Mouse (Mus musculus) liver, embryonic 13.5 days (tissue): ENCODE results near the gene Wdr11. TPM values are rescaled to one million over a fixed set of nuclear protein-coding genes. Genes with fewer than 3 reads are reported as not detected.

Source experiments
- ATAC-seq: fragments of 200-750 bp; cut with Nextera tagmentation; 2 replicates; pipeline ENCODE4 v1.8.0; 2017; ENCODE audit warnings: low read depth, mild to moderate bottlenecking, moderate number of reproducible peaks, moderate library complexity
- DNase-seq: peaks from one replicate; pipeline ENCODE4 v3.0.0; 2022
- H3K27ac ChIP-seq: fragments of 300-500 bp; sonication (generic); 2 replicates; pipeline ENCODE4 v1.5.1; 2015; ENCODE audit warnings: moderate library complexity, mild to moderate bottlenecking, inconsistent platforms
- H3K27me3 ChIP-seq: fragments of 300-500 bp; sonication (generic); 2 replicates; pipeline ENCODE4 v1.6.1; 2015; ENCODE audit warnings: mild to moderate bottlenecking, inconsistent platforms
- H3K36me3 ChIP-seq: fragments of 300-500 bp; sonication (generic); 2 replicates; pipeline ENCODE4 v1.6.1; 2015; ENCODE audit warnings: mild to moderate bottlenecking, inconsistent platforms
- H3K4me1 ChIP-seq: fragments of 300-500 bp; sonication (generic); replicated peaks from 2 replicates; pipeline ENCODE4 v1.6.1; 2015; ENCODE audit warnings: inconsistent platforms
- H3K4me2 ChIP-seq: fragments of 300-500 bp; sonication (generic); 2 replicates; pipeline ENCODE4 v1.6.1; 2015; ENCODE audit warnings: inconsistent platforms, mild to moderate bottlenecking, moderate library complexity
- H3K4me3 ChIP-seq: fragments of 300-500 bp; sonication (generic); replicated peaks from 2 replicates; pipeline ENCODE4 v1.5.1; 2015; ENCODE audit warnings: mild to moderate bottlenecking, inconsistent platforms
- H3K9ac ChIP-seq: fragments of 300-500 bp; sonication (generic); 2 replicates; pipeline ENCODE4 v1.6.1; 2015; ENCODE audit warnings: mild to moderate bottlenecking, inconsistent platforms
- H3K9me3 ChIP-seq: fragments of 300-500 bp; sonication (generic); replicated peaks from 2 replicates; pipeline ENCODE4 v1.6.1; 2016; ENCODE audit warnings: inconsistent platforms
- WGBS: fragments of 180-500 bp; shearing (Covaris S2); methylation state at CpG from one replicate; pipeline ENCODE4 v1.1.7; 2015; ENCODE audit not compliant: insufficient replicate concordance; 5-methylcytosine and 5-hydroxymethylcytosine counted together
- polyA plus RNA-seq: library from polyadenylated mRNA; unstranded; fragments of >200 nt; fragmentation: Nextera tagmentation; extraction: Ambion mirVana; gene quantifications from 2 replicates; pipeline ENCODE4 v1.2.1, GENCODE M21; 2015

Wdr11 gene
- polyA plus RNA-seq, 1 experiment from 2014 or later: 10.9 TPM

- no peaks in the 10 kb centered on the region for H3K27me3 ChIP-seq
- H3K36me3 ChIP-seq: peaks cover 47% of the 10 kb centered on the region
- no peak overlapping the region for H3K4me2 ChIP-seq
- H3K4me1 ChIP-seq: no peaks in the 10 kb centered on the region
- DNase-seq: no peak
- WGBS: 72% methylated on average over 12 of the region's 12 CpGs
- ATAC-seq: no peak
- no peak overlapping the region for H3K27ac ChIP-seq
- no peaks in the 10 kb centered on the region for H3K9me3 ChIP-seq
- no peak overlapping the region for H3K9ac ChIP-seq
- no peak overlapping the region for H3K4me3 ChIP-seq
Observed at GRCm38 (mm10) chr7:129635898-129636640, 44.4 kb downstream of the Wdr11 start.

DNA sequence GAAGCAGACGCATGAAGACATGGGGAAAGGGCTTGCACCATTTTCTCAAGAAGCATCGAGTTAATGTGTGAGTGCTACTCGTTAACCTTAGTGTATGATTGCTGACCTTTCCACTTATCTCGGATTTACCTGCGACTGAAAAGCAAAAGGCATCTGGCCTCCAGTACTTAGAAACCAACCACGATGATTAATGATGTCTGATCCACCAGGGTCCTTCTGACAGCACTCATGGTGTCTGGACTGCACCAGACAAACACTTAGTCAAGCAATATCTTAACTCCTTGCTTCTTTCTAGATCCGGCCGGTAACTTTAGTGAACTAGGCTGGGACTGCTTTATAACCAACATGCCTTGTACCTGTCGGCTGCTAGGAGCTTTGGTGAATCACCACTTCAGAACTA lies 45.3 kb downstream of the Wdr11 start:
- Histone ChIP-seq H3K9ac (no peak overlapping the region), H3K9me3 (no peaks in the 10 kb centered on the region), H3K4me3 (no peak overlapping the region), H3K4me2 (no peak overlapping the region), H3K27ac (no peak overlapping the region), H3K4me1 (no peaks in the 10 kb centered on the region), H3K36me3 (peaks cover 37% of the 10 kb centered on the region), H3K27me3 (no peaks in the 10 kb centered on the region)
- WGBS: 73% methylated on average over 9 of the region's 9 CpGs
- no peak for DNase-seq
- ATAC-seq: no peak

GRCm38 (mm10) chr7:129637906-129638475 lies 46.3 kb downstream of the Wdr11 start:
- DNase-seq: no peak
- Histone ChIP-seq H3K27me3 (no peaks in the 10 kb centered on the region), H3K4me2 (no peak overlapping the region), H3K9ac (no peak overlapping the region), H3K27ac (no peak overlapping the region), H3K4me1 (no peaks in the 10 kb centered on the region), H3K4me3 (no peak overlapping the region), H3K9me3 (no peaks in the 10 kb centered on the region), H3K36me3 (peaks cover 27% of the 10 kb centered on the region)
- WGBS: 68% methylated on average over 5 of the region's 5 CpGs
- no peak for ATAC-seq

DNA sequence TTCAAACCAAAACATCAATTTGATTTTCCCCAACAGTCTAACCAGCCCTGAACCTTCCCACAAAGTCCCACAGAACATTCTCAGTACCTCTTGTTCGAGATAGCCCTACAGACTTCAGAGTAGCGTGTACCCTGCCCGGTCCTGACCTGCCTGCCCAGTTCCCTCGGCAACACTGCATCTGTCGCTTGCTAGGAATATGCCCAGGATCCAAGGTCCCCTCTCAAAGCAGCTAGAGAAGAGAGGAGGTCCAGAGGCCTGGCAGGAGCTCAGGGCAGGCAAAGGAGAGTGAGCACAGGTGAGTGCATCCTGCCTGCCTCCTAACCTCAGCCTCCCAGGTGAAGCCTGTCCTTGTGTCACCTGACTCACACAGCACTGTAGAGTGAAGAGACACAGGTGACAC lies 47.3 kb downstream of the Wdr11 start:
- Histone ChIP-seq H3K4me1 (no peaks in the 10 kb centered on the region), H3K4me2 (no peak overlapping the region), H3K27me3 (no peaks in the 10 kb centered on the region), H3K9ac (no peak overlapping the region), H3K4me3 (no peak overlapping the region), H3K9me3 (no peaks in the 10 kb centered on the region), H3K27ac (no peak overlapping the region), H3K36me3 (peaks cover 18% of the 10 kb centered on the region)
- WGBS: 74% methylated on average over 5 of the region's 5 CpGs
- DNase-seq (no peak), ATAC-seq (no peak)

DNA sequence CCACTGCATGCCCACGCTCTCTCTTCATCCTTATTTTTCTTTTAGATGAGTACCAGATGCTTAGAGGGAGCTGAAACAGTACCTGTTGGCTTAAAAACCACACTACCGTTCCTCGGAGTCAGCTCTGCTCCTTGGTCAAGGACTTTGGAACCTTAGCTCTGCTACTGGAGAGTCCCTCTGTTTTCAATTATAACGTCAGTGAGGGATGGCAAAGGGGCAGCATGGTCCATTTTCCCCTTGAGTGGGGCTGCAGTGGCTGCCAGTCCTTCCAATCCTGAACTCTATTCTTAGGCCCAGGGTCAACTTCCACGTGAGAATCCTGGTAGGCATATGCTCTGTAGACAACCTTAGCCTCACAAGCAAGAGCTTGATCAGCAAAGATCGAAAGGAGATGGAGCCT lies 48.2 kb downstream of the Wdr11 start:
- Histone ChIP-seq H3K9me3 (no peaks in the 10 kb centered on the region), H3K4me2 (no peak overlapping the region), H3K27me3 (no peaks in the 10 kb centered on the region), H3K4me1 (no peaks in the 10 kb centered on the region), H3K9ac (no peak overlapping the region), H3K4me3 (no peak overlapping the region), H3K27ac (no peak overlapping the region), H3K36me3 (peaks cover 10% of the 10 kb centered on the region)
- ATAC-seq: no peak
- DNase-seq: no peak
- 63% methylated on average over 6 of the region's 6 CpGs for WGBS

- DNase-seq (no peak), ATAC-seq (no peak)
- 73% methylated on average over 4 of the region's 4 CpGs for WGBS
- Histone ChIP-seq H3K4me2 (no peak overlapping the region), H3K27me3 (no peaks in the 10 kb centered on the region), H3K9ac (no peak overlapping the region), H3K4me1 (no peaks in the 10 kb centered on the region), H3K9me3 (no peaks in the 10 kb centered on the region), H3K4me3 (no peak overlapping the region), H3K36me3 (no peaks in the 10 kb centered on the region), H3K27ac (no peak overlapping the region)
Observed at GRCm38 (mm10) chr7:129643290-129643689, 51.6 kb downstream of the Wdr11 start.

DNA sequence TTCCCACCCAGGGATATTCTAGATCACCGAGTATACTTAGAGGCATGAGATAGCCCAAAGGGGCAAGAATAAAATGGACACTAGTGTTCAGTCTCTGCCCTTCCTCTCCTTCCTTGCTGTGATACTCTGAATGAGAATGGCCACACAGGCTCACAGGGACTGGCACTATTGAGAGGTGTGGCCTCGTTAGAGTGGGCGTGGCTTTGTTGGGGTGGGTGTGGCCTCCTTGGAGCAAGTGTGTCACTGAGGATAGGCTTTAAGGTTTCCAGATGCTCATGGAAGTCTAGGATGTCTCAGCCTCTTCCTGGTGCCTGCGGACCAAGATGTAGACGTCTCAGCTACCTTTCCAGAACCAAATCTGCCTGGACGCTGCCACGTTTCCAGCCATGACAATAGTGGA lies 56.1 kb downstream of the Wdr11 start:
- Histone ChIP-seq H3K36me3 (no peaks in the 10 kb centered on the region), H3K27ac (no peak overlapping the region), H3K4me3 (no peak overlapping the region), H3K9ac (no peak overlapping the region), H3K4me2 (no peak overlapping the region), H3K27me3 (no peaks in the 10 kb centered on the region), H3K4me1 (no peaks in the 10 kb centered on the region), H3K9me3 (no peaks in the 10 kb centered on the region)
- DNase-seq: peak; percentile 26
- WGBS: 59% methylated on average over 7 of the region's 7 CpGs
- 0 out of 2 replicates have a peak, but pooled peaks have one; percentile 45 for ATAC-seq

- Histone ChIP-seq H3K4me1 (0 out of 2 replicates have a peak, but pooled peaks cover 1% of the 10 kb centered on the region), H3K36me3 (no peaks in the 10 kb centered on the region), H3K4me2 (no peak overlapping the region), H3K9me3 (no peaks in the 10 kb centered on the region), H3K27me3 (no peaks in the 10 kb centered on the region), H3K27ac (no peak overlapping the region), H3K9ac (no peak overlapping the region), H3K4me3 (no peak overlapping the region)
- peak; percentile 43; the same call in 1 of the 2 replicates for ATAC-seq
- WGBS: 7% methylated on average over 6 of the region's 6 CpGs
- peak; percentile 53 for DNase-seq
Observed at GRCm38 (mm10) chr7:129648938-129649337, 57.3 kb downstream of the Wdr11 start.

DNA sequence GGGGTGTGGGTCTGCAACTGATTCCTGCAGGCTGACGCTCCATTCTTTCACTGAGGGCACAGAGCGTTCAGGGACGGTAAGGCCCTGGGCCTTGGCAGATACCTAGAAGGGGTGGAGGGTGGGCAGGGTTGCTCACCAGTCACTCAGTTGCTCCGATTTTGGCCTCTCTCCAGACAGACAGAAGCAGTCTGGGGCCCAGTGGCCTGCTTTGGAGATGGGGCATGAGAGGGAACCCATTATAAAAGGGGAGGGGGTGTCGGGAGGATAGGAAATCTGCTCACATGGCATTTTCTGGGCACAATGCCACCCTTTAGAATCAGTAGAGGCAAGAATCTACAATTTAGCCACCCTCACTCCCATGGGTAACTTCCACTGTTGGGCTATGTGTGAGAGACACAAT lies 59.1 kb downstream of the Wdr11 start:
- H3K9me3 ChIP-seq: no peaks in the 10 kb centered on the region
- no peaks in the 10 kb centered on the region for H3K27me3 ChIP-seq
- 0 out of 2 replicates have a peak, but pooled peaks cover 2% of the 10 kb centered on the region for H3K4me1 ChIP-seq
- no peak overlapping the region for H3K4me2 ChIP-seq
- H3K27ac ChIP-seq: no peak overlapping the region
- no peak for ATAC-seq
- no peaks in the 10 kb centered on the region for H3K36me3 ChIP-seq
- 73% methylated on average over 5 of the region's 5 CpGs for WGBS
- no peak overlapping the region for H3K9ac ChIP-seq
- no peak for DNase-seq
- no peak overlapping the region for H3K4me3 ChIP-seq

GRCm38 (mm10) chr7:129651781-129652180 lies 60.1 kb downstream of the Wdr11 start:
- ATAC-seq (no peak), DNase-seq (no peak)
- Histone ChIP-seq H3K9ac (no peak overlapping the region), H3K9me3 (no peaks in the 10 kb centered on the region), H3K4me3 (no peak overlapping the region), H3K27ac (no peak overlapping the region; the same call in 1 of the 2 replicates), H3K4me1 (0 out of 2 replicates have a peak, but pooled peaks cover 2% of the 10 kb centered on the region), H3K27me3 (no peaks in the 10 kb centered on the region), H3K4me2 (no peak overlapping the region), H3K36me3 (no peaks in the 10 kb centered on the region)
- WGBS: 60% methylated on average over 7 of the region's 7 CpGs

DNA sequence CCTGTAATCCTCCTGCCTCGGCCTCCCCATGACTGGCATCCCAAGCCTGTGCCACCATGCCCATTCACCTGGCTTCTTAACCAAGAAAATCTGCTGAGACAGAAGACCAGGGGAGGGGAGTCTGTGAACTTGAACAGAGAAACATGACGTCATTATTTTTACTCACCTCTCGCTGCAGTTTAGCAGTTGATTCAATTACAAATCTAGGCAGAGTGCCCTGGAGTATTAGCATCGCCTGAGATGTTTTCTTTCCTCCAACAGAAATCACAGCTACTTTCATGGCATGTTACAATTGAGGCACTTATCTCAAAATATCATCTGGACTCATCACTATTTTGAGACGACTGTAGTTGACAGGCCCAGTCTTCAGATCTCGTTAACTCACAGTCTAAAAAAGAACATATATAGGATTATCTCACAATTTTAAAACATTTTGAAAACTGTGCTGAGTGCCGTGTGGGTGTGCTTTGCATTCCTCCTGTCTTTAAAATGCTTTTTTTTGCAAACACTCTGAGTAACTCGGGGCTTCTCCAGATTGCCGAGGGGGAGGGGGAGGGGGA lies 61.3 kb downstream of the Wdr11 start:
- H3K4me3 ChIP-seq: no peak overlapping the region
- H3K4me1 ChIP-seq: 0 out of 2 replicates have a peak, but pooled peaks cover 2% of the 10 kb centered on the region
- no peaks in the 10 kb centered on the region for H3K36me3 ChIP-seq
- no peak overlapping the region for H3K9ac ChIP-seq
- H3K27me3 ChIP-seq: no peaks in the 10 kb centered on the region
- no peaks in the 10 kb centered on the region for H3K9me3 ChIP-seq
- DNase-seq (no peak), ATAC-seq (no peak)
- 45% methylated on average over 9 of the region's 9 CpGs for WGBS
- no peak overlapping the region for H3K4me2 ChIP-seq
- no peak overlapping the region for H3K27ac ChIP-seq
